Mouse (Mus musculus): Measurements from ENCODE around the gene Wdr54. TPM values are rescaled to one million over a fixed set of nuclear protein-coding genes. Genes with fewer than 3 reads are reported as not detected.

The Wdr54 gene
- 17.8 and 18.0 TPM in 2 replicates for polyA plus RNA-seq (2014; fragmentation: Nextera tagmentation; extraction: Ambion mirVana)

- H3K27me3 ChIP-seq (ENCODE audit: control insufficient read depth, insufficient read depth, low read length) = peaks cover 15% of the 10 kb centered on the region
- peak within 1 kb of the TSS; percentile 38; the same call in 1 of the 2 replicates for H3K27ac ChIP-seq
- peaks cover 14% of the 10 kb centered on the region for H3K4me1 ChIP-seq (replicated peaks; ENCODE audit: control insufficient read depth, insufficient read depth, low read length)
- DNase-seq (ENCODE audit: low spot score) (peak; percentile 84), ATAC-seq (ENCODE audit: low FRiP score) (peak; percentile 94)
- H3K4me3 ChIP-seq (replicated peaks; ENCODE audit: low read length) = peak within 1 kb of the TSS; percentile 61
- peak within 1 kb of the TSS; percentile 66 for H3K9ac ChIP-seq
- no peaks in the 10 kb centered on the region for H3K9me3 ChIP-seq (ENCODE audit: control insufficient read depth, low read length)
- peak within 1 kb of the TSS; percentile 86 for H3K4me2 ChIP-seq (replicated peaks)
- under 1% methylated on average over 32 of the region's 32 CpGs for WGBS
- H3K36me3 ChIP-seq (replicated peaks; ENCODE audit: control insufficient read depth, insufficient read depth) = no peaks in the 10 kb centered on the region
These were observed at the start of gene Wdr54, which contains the start of gene 1700003E16Rik for GRCm38 (mm10) chr6:83156259-83156684. Gene Wdr54 (minus strand): TSS chr6:83156397. Gene 1700003E16Rik (plus strand): TSS chr6:83156404.

DNA sequence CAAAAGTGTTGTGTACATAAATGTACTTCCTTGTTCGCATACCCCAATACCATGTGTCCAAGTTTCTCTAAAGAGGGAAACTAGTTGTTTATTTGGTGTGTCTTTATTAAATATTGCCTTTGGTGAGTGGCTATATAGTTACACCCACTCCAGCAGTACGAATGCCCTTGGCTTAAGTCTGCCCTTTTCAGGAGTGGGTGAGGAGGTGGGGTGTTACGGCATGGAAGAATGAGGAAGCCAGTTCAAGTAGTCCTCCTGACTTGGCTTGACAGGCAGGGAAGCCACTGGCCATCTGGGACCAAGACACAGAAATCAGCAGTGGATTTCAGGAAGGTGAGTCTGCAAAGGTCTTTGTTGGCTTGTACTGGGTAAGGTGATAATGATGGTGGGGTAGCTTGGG is 49.7 kb upstream of the Wdr54 start:
- H3K9ac ChIP-seq = no peak overlapping the region
- ATAC-seq (ENCODE audit: low FRiP score) = no peak
- H3K9me3 ChIP-seq (ENCODE audit: control insufficient read depth, low read length) = no peaks in the 10 kb centered on the region
- 91% methylated on average over 3 of the region's 3 CpGs for WGBS
- no peak overlapping the region for H3K4me2 ChIP-seq (replicated peaks)
- peaks cover 12% of the 10 kb centered on the region for H3K36me3 ChIP-seq (replicated peaks; ENCODE audit: control insufficient read depth, insufficient read depth)
- no peak for DNase-seq (ENCODE audit: low spot score)
- H3K4me3 ChIP-seq (replicated peaks; ENCODE audit: low read length) = no peak overlapping the region
- no peaks in the 10 kb centered on the region for H3K27me3 ChIP-seq (ENCODE audit: control insufficient read depth, insufficient read depth, low read length)
- no peak overlapping the region for H3K27ac ChIP-seq
- no peaks in the 10 kb centered on the region for H3K4me1 ChIP-seq (replicated peaks; ENCODE audit: control insufficient read depth, insufficient read depth, low read length)

DNA sequence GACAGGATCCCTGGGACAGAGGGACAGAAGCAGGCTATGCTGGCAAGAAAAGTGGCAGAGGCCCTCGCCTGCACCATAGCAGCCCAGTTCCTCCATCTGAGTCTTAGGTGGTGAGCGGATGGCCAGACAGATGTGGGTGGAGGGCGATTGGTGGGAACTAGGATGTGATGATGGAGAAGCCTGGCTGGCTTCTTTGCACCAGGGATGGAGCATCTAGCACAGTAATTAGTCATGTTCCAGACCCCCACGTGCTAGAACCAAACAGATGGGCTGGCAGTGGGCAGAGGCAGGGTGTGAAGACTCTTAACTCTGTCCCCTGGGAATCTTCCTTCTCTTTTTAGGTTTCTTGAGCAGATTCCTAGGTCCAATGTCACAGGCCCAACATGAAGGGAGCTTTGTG is 47.1 kb upstream of the Wdr54 start:
- no peak overlapping the region for H3K9ac ChIP-seq

GRCm38 (mm10) chr6:83197345-83198004 is 41.3 kb upstream of the Wdr54 start:
- Histone ChIP-seq H3K36me3 (replicated peaks; ENCODE audit: control insufficient read depth, insufficient read depth) (peaks cover 93% of the 10 kb centered on the region), H3K4me1 (replicated peaks; ENCODE audit: control insufficient read depth, insufficient read depth, low read length) (no peaks in the 10 kb centered on the region), H3K27ac (no peak overlapping the region), H3K9me3 (ENCODE audit: control insufficient read depth, low read length) (no peaks in the 10 kb centered on the region), H3K4me2 (replicated peaks) (no peak overlapping the region), H3K9ac (no peak overlapping the region), H3K4me3 (replicated peaks; ENCODE audit: low read length) (no peak overlapping the region), H3K27me3 (ENCODE audit: control insufficient read depth, insufficient read depth, low read length) (no peaks in the 10 kb centered on the region)
- 43% methylated on average over 15 of the region's 15 CpGs for WGBS
- DNase-seq (ENCODE audit: low spot score) = peak; percentile 65
- peak; percentile 14 for ATAC-seq (ENCODE audit: low FRiP score)

More for the DNA sequence above, 47.1 kb upstream of the Wdr54 start:
- H3K9me3 ChIP-seq (ENCODE audit: control insufficient read depth, low read length) = no peaks in the 10 kb centered on the region
- H3K27ac ChIP-seq = no peak overlapping the region
- H3K36me3 ChIP-seq (replicated peaks; ENCODE audit: control insufficient read depth, insufficient read depth) = peaks cover 34% of the 10 kb centered on the region
- ATAC-seq (ENCODE audit: low FRiP score) = no peak
- H3K27me3 ChIP-seq (ENCODE audit: control insufficient read depth, insufficient read depth, low read length) = no peaks in the 10 kb centered on the region
- no peak overlapping the region for H3K4me3 ChIP-seq (replicated peaks; ENCODE audit: low read length)
- no peak for DNase-seq (ENCODE audit: low spot score)
- no peaks in the 10 kb centered on the region for H3K4me1 ChIP-seq (replicated peaks; ENCODE audit: control insufficient read depth, insufficient read depth, low read length)
- no peak overlapping the region for H3K4me2 ChIP-seq (replicated peaks)
- 88% methylated on average over 4 of the region's 4 CpGs for WGBS

GRCm38 (mm10) chr6:83193571-83193970 is 37.4 kb upstream of the Wdr54 start:
- Histone ChIP-seq H3K4me2 (replicated peaks) (no peak overlapping the region), H3K27me3 (ENCODE audit: control insufficient read depth, insufficient read depth, low read length) (no peaks in the 10 kb centered on the region), H3K4me3 (replicated peaks; ENCODE audit: low read length) (no peak overlapping the region), H3K36me3 (replicated peaks; ENCODE audit: control insufficient read depth, insufficient read depth) (peaks cover 98% of the 10 kb centered on the region), H3K9me3 (ENCODE audit: control insufficient read depth, low read length) (no peaks in the 10 kb centered on the region), H3K9ac (no peak overlapping the region), H3K4me1 (replicated peaks; ENCODE audit: control insufficient read depth, insufficient read depth, low read length) (peaks cover under 1% of the 10 kb centered on the region; the same call in 1 of the 2 replicates), H3K27ac (no peak overlapping the region)
- no peak for DNase-seq (ENCODE audit: low spot score)
- WGBS = 93% methylated on average over 7 of the region's 7 CpGs
- no peak for ATAC-seq (ENCODE audit: low FRiP score)

DNA sequence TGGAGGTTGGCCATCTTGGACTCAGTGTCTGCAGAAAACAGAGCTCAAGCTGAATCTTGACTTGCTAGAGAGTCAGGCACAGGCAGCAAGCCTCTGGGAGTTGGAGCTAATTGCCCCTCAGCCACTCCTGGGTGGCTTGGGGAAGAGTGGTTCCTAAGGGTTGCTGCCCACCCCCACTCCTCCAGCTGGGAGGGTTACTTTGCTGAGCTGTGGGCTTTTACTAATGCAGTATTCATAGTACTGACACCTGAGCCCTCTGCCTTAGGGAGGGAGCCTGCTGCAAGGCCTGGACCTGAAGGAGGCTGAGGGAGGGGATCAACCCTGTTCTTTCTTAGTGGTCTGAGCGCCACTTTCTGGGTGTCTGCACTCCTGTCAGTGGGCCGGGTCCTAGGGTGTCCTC is 30.7 kb upstream of the Wdr54 start:
- 74% methylated on average over 2 of the region's 2 CpGs for WGBS
- Histone ChIP-seq H3K27me3 (ENCODE audit: control insufficient read depth, insufficient read depth, low read length) (no peaks in the 10 kb centered on the region), H3K4me2 (replicated peaks) (peak overlapping the region; percentile 71), H3K36me3 (replicated peaks; ENCODE audit: control insufficient read depth, insufficient read depth) (peaks cover 74% of the 10 kb centered on the region), H3K9me3 (ENCODE audit: control insufficient read depth, low read length) (no peaks in the 10 kb centered on the region), H3K4me3 (replicated peaks; ENCODE audit: low read length) (peak overlapping the region; percentile 48), H3K9ac (peak overlapping the region; percentile 75), H3K4me1 (replicated peaks; ENCODE audit: control insufficient read depth, insufficient read depth, low read length) (peaks cover 28% of the 10 kb centered on the region), H3K27ac (peak overlapping the region; percentile 91)
- DNase-seq (ENCODE audit: low spot score) = no peak
- no peak for ATAC-seq (ENCODE audit: low FRiP score)

GRCm38 (mm10) chr6:83185895-83186861 is 30.0 kb upstream of the Wdr54 start:
- Histone ChIP-seq H3K9me3 (ENCODE audit: control insufficient read depth, low read length) (no peaks in the 10 kb centered on the region), H3K4me2 (replicated peaks) (peak overlapping the region; percentile 71), H3K4me1 (replicated peaks; ENCODE audit: control insufficient read depth, insufficient read depth, low read length) (peaks cover 28% of the 10 kb centered on the region), H3K27me3 (ENCODE audit: control insufficient read depth, insufficient read depth, low read length) (no peaks in the 10 kb centered on the region), H3K9ac (peak overlapping the region; percentile 75), H3K4me3 (replicated peaks; ENCODE audit: low read length) (peak overlapping the region; percentile 48), H3K27ac (peak overlapping the region; percentile 91), H3K36me3 (replicated peaks; ENCODE audit: control insufficient read depth, insufficient read depth) (peaks cover 66% of the 10 kb centered on the region)
- ATAC-seq (ENCODE audit: low FRiP score) = peak; percentile 94
- 5% methylated on average over 25 of the region's 25 CpGs for WGBS
- DNase-seq (ENCODE audit: low spot score) = peak; percentile 84

GRCm38 (mm10) chr6:83184858-83185435 is 28.8 kb upstream of the Wdr54 start:
- peaks cover 38% of the 10 kb centered on the region for H3K4me1 ChIP-seq (replicated peaks; ENCODE audit: control insufficient read depth, insufficient read depth, low read length)

GRCm38 (mm10) chr6:83180605-83181004 is 24.4 kb upstream of the Wdr54 start:
- Histone ChIP-seq H3K9ac (peak overlapping the region; percentile 76; the same call in 1 of the 2 replicates), H3K4me1 (replicated peaks; ENCODE audit: control insufficient read depth, insufficient read depth, low read length) (peaks cover 26% of the 10 kb centered on the region), H3K4me2 (replicated peaks) (peak overlapping the region; percentile 70), H3K9me3 (ENCODE audit: control insufficient read depth, low read length) (no peaks in the 10 kb centered on the region), H3K27ac (no peak overlapping the region), H3K36me3 (replicated peaks; ENCODE audit: control insufficient read depth, insufficient read depth) (peaks cover 32% of the 10 kb centered on the region), H3K4me3 (replicated peaks; ENCODE audit: low read length) (peak overlapping the region; percentile 50), H3K27me3 (ENCODE audit: control insufficient read depth, insufficient read depth, low read length) (no peaks in the 10 kb centered on the region)
- WGBS = 87% methylated on average over 6 of the region's 6 CpGs
- ATAC-seq (ENCODE audit: low FRiP score) = no peak
- no peak for DNase-seq (ENCODE audit: low spot score)

More at GRCm38 (mm10) chr6:83184858-83185435, 28.8 kb upstream of the Wdr54 start:
- ATAC-seq (ENCODE audit: low FRiP score) (no peak), DNase-seq (ENCODE audit: low spot score) (no peak)
- Histone ChIP-seq H3K9ac (no peak overlapping the region), H3K27me3 (ENCODE audit: control insufficient read depth, insufficient read depth, low read length) (no peaks in the 10 kb centered on the region), H3K36me3 (replicated peaks; ENCODE audit: control insufficient read depth, insufficient read depth) (peaks cover 54% of the 10 kb centered on the region), H3K9me3 (ENCODE audit: control insufficient read depth, low read length) (no peaks in the 10 kb centered on the region), H3K27ac (no peak overlapping the region; the same call in 1 of the 2 replicates), H3K4me2 (replicated peaks) (no peak overlapping the region), H3K4me3 (replicated peaks; ENCODE audit: low read length) (no peak overlapping the region)
- 87% methylated on average over 3 of the region's 3 CpGs for WGBS

Measured in hindbrain, embryonic 14.5 days (tissue).